Mouse (Mus musculus) adrenal gland, postnatal 25 days (tissue): ENCODE measurements at regions not wholly inside any gene's neighbourhood (a gene's known extent, or its start where the extent isn't known, plus 50 kb on each side); places are given as distances from the start of the nearest gene placed in this dataset.
A peak's percentile ranks its signal among the peaks of the same experiment; 100 is the strongest.

Experiments used
- DNase-seq: peaks from one replicate; pipeline ENCODE4 v3.0.0; 2021; ENCODE audit warnings: mixed read lengths

- DNase-seq = no peak
Measured at GRCm38 (mm10) chr1:13834860-13835840, 2258.0 kb downstream of the 4930444P10Rik start.

DNA sequence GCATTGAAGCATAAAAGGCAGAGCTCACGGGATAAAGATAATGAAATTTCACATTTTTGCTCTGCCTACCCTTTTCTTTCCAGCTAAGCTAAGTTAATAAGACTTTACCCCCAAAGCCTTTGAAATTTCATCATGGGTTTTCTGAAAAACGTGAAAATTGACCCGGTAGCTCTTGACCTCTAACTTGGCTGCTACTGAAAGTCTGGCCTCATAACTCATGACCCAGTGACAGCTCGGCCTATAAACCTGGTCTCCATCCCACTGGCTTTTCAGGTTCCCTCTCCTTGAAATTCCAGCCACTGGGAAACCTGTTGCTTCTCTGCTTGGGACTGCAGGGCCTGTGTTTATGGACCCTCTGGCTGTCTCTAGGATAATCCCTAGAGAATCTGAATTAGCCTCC lies 2285.3 kb downstream of the 4930444P10Rik start:
- no peak for DNase-seq

- no peak for DNase-seq
Measured at GRCm38 (mm10) chr1:13800460-13800859, 2292.7 kb downstream of the 4930444P10Rik start.

DNA sequence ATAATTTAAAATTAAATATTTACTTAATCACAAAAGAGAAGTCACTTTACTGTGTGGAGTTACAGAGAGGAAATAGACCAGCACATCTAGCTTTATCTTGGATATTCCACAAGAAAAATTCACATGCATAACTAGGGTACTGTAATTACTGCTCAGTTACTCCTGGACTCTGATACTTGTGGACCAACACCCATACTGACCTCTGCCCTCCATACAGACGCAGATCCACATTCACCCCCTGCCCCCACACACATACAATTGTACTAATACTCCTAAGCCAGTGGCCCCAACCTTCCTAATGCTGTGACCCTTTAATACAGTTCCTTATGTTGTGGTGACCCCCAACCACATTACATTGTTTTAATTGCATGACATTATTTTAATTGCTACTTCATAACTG lies 2294.3 kb downstream of the 4930444P10Rik start:
- DNase-seq = no peak

DNA sequence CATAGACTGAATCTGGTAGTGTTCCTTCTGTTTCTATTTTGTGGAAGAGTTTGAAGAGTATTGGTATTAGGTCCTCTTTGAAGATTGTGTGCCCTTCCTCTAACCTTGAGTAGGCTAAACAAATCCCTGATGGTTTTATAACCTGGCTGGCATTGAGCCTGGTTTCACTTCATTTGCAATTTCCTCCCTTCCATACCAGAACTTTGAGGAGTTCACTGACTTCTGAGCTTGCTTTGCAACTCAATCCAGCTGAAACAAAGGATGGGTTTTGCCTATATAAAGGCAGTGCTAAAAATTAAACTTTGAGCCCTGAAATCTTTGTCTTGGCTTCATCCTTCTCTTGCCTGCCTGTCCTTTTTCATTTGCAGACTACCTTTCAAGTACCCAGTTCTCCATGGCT lies 2297.9 kb downstream of the 4930444P10Rik start:
- DNase-seq = no peak

DNA sequence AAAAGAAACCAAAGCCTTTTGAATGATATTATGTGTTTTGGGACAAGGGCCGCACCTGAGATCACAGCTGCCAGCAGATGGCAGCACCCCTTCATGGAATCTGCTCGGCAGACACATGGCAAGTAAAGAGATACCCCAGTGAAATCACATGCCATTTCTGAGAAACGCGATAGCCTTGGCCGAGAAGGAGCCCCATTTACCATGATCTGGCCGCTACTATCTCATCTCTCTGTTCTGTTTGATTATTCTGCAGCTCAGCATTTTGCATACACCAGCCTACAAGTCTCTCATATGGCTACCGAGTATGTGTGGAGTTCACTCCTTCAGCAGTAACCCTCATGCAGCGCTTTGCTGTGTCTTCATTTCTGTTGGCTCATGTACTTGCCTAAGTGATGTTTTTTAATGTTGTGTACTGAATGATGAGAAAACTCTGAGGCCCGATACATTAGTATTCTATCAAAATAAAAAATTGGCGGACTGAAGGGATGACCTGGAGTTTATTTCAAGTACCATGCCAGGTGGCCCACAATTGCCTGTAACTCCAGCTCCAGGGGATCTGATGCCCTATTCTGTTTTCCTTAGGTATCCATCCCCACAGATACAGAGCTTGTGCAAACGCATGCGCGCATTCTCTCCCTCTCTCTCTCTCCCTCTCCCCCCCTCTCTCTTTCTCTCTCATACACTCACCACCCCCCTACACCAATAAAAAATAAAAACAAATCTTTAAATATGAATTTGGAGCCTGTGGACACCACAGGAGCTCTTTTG lies 2303.6 kb downstream of the 4930444P10Rik start:
- DNase-seq = peak; percentile 75

- DNase-seq = no peak
Measured at GRCm38 (mm10) chr1:13787016-13787415, 2306.1 kb downstream of the 4930444P10Rik start.

GRCm38 (mm10) chr1:13784396-13784795 lies 2308.7 kb downstream of the 4930444P10Rik start:
- DNase-seq = peak; percentile 16

DNA sequence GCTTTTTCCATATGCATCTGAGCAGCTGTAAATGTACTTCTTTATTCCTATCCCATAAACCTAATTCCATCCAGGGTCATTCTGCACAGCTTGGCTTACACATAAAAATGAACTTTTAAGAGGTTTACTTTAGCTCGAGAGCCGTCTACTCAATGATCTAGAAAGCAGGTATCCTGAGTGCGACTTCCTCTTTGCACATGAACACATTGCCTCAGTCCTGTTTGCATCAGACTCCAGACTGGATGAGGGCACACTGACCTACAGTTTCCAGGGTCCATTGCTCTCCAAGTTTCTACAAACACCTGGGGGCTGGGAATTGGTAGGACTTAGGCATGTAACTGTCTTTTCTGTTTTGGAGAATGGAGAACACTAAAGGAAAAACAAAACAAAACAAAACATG lies 2310.5 kb downstream of the 4930444P10Rik start:
- DNase-seq = no peak

DNA sequence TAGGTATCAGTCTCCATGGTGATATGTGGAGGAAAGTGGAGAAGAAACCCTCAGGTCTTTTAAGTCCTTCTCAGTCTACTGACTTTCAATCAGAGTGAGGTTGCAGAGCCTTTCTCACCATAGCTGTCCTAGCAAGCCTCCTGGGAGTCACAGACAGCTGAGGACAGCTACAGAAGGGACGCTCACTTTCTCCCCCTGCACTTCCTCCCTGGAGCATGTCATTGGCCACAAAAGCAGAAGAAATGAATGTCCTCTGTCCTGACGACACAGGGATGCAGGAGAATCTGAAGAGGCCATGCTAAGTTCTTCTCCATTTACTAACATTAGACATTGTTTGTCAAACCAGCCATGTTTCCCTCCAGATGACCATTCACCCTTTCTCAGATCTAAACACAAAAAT lies 2321.0 kb downstream of the 4930444P10Rik start:
- no peak for DNase-seq

- DNase-seq = no peak
Measured at GRCm38 (mm10) chr1:13771014-13771463, 2322.1 kb downstream of the 4930444P10Rik start.

DNA sequence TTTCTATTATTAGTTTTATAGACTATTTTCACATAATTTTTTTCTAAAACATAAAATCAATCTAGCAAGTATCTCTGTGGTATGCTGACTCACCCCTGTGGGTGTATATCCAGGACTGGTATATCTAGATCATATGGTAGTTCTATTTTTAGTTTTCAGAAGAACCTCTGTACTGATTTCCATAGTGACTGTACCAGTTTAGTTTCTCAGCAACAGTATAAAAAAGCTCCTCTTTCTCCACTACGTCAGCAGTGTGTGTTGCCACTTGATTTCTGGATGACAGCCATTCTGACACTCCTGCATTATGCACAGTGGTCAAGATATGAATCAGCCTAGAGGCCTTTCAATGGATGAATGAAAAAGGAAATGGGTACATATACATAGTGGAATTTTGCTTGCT lies 2338.6 kb downstream of the A830018L16Rik start:
- no peak for DNase-seq

DNA sequence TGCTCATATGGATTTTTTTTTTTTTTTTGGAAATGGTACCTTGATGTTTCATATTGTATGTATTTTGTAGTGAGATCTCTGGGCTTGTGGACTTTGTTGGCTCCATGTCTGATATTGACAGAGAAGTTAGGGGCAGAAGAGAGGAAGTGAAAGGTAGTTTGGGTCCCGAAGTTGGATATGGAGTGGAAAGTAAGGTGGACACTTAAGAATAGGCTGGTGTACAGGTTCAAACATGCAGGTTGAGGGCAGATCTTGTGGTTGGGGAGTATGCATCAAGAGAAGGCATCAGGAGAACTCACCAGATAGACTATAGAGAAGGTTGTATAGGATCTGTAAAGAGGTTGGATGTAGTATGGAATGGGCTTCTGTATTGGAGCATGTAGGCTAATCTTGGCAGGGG lies 2337.5 kb downstream of the A830018L16Rik start:
- DNase-seq = no peak
